Mouse (Mus musculus): ENCODE measurements around the gene Gm20219.

DNA sequence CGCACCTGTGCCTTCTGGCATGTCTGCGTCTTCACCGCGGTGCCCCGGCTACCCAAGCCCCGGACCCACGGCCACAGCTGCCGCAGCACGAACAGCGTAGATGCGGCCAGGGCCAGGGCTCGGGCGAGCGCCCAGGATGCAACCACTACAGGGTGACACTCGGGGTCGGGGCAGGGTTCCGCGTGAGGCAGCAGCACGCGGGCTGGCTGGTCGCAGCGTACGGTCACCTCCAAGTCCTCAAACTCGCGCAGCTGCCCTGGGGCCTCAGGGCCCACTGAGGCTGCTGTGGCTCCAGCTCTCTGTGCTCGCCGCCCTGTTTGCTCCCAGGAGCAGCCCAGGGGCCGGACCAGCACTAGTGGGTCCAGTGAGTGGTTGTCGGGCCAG is 42.5 kb downstream of the Gm20219 start:
- TF ChIP-seq CTCF (IDR thresholded peaks at IDR 0.05; ENCODE audit: borderline replicate concordance, control insufficient read depth, extremely low read depth, insufficient read depth, low read length, poor library complexity): no peak
- TF ChIP-seq POLR2A (IDR thresholded peaks at IDR 0.05; ENCODE audit: control insufficient read depth, extremely low read depth, insufficient read depth, low read length, poor library complexity): no peak

Data from thymus, adult 2 months (tissue).